ENCODE assay signal across 16 mouse cellular contexts in genomic region chr9:27646100-27646499, GRCm38 (mm10).
"Had no signal": no experiment of that assay in that cellular context is flagged by ENCODE, and none has a peak within 500 bp of the region (broad histone marks: within the 10 kb centered on the region; RNA-seq: fewer than 3 reads in every experiment).

No protein-coding gene starts in this region.

- H3K9ac ChIP-seq: neural tube, embryonic 12.5 days; neural tube, embryonic 13.5 days; neural tube, embryonic 15.5 days; stomach, embryonic 15.5 days had no signal

- H3K9me3 ChIP-seq: neural tube, embryonic 12.5 days; neural tube, embryonic 13.5 days; neural tube, embryonic 15.5 days; stomach, embryonic 15.5 days had no signal

- H3K27ac ChIP-seq: neural tube, embryonic 12.5 days; neural tube, embryonic 13.5 days; neural tube, embryonic 15.5 days; stomach, embryonic 15.5 days; stomach, postnatal 0 days had no signal

- H3K4me3 ChIP-seq: neural tube, embryonic 12.5 days; neural tube, embryonic 13.5 days; neural tube, embryonic 15.5 days; stomach, embryonic 15.5 days had no signal

- H3K4me2 ChIP-seq: neural tube, embryonic 12.5 days; neural tube, embryonic 13.5 days; neural tube, embryonic 15.5 days; stomach, embryonic 15.5 days had no signal

- H3K27me3 ChIP-seq: neural tube, embryonic 12.5 days; neural tube, embryonic 13.5 days; neural tube, embryonic 15.5 days; stomach, embryonic 15.5 days had no signal

- H3K36me3 ChIP-seq: neural tube, embryonic 12.5 days; neural tube, embryonic 13.5 days; neural tube, embryonic 15.5 days; stomach, embryonic 15.5 days had no signal

- DNase-seq: retina, postnatal 1 day; right cerebral cortex, adult 18-20 months; right cerebral cortex, postnatal 14 days; right cerebral cortex, postnatal 25 days; right cerebral cortex, postnatal 4 days; spleen, adult 18-20 months; thymus, adult 18-20 months; thymus, postnatal 14 days; thymus, postnatal 25 days; thymus, postnatal 36 days; thymus, postnatal 4 days had no signal

- H3K4me1 ChIP-seq: neural tube, embryonic 12.5 days; neural tube, embryonic 13.5 days; neural tube, embryonic 15.5 days; stomach, embryonic 15.5 days had no signal
